Mouse (Mus musculus) limb, embryonic 15.5 days (tissue): Measurements from ENCODE around the gene Vwa5b1. TPM values are rescaled to one million over a fixed set of nuclear protein-coding genes. Genes with fewer than 3 reads are reported as not detected.

Source experiments
- ATAC-seq: fragments of 200-750 bp; cut with Nextera tagmentation; 2 replicates; pipeline ENCODE4 v1.8.0; 2017; ENCODE audit warnings: low read depth, moderate TSS enrichment; ENCODE audit not compliant: insufficient number of reproducible peaks, low FRiP score, low TSS enrichment
- H3K27ac ChIP-seq: fragments of 300-500 bp; sonication (generic); 2 replicates; pipeline ENCODE4 v1.5.1; 2015; ENCODE audit warnings: moderate library complexity, mild to moderate bottlenecking, inconsistent platforms
- H3K27me3 ChIP-seq: fragments of 300-500 bp; sonication (generic); 2 replicates; pipeline ENCODE4 v1.6.1; 2015; ENCODE audit warnings: inconsistent platforms
- H3K36me3 ChIP-seq: fragments of 300-500 bp; sonication (generic); 2 replicates; pipeline ENCODE4 v1.6.1; 2015; ENCODE audit warnings: inconsistent platforms
- H3K4me1 ChIP-seq: fragments of 300-500 bp; sonication (generic); 2 replicates; pipeline ENCODE4 v1.6.1; 2015; ENCODE audit warnings: inconsistent platforms
- H3K4me2 ChIP-seq: fragments of 300-500 bp; sonication (generic); 2 replicates; pipeline ENCODE4 v1.6.1; 2015; ENCODE audit warnings: mild to moderate bottlenecking, inconsistent platforms
- H3K4me3 ChIP-seq: fragments of 300-500 bp; sonication (generic); 2 replicates; pipeline ENCODE4 v1.5.1; 2015; ENCODE audit warnings: mild to moderate bottlenecking, inconsistent platforms
- H3K9ac ChIP-seq: fragments of 300-500 bp; sonication (generic); 2 replicates; pipeline ENCODE4 v1.6.1; 2015; ENCODE audit warnings: inconsistent platforms
- H3K9me3 ChIP-seq: fragments of 300-500 bp; sonication (generic); 2 replicates; pipeline ENCODE4 v1.6.1; 2016; ENCODE audit warnings: inconsistent platforms
- WGBS: fragments of 180-500 bp; shearing (Covaris S2); methylation state at CpG from one replicate; pipeline ENCODE4 v1.1.7; 2015; 5-methylcytosine and 5-hydroxymethylcytosine counted together
- polyA plus RNA-seq: library from polyadenylated mRNA; unstranded; fragments of >200 nt; fragmentation: Nextera tagmentation; extraction: Ambion mirVana; gene quantifications from 2 replicates; pipeline ENCODE4 v1.2.1, GENCODE M21; 2015

Gene Vwa5b1
- polyA plus RNA-seq, 1 experiment from 2014 or later: 0.08 TPM

DNA sequence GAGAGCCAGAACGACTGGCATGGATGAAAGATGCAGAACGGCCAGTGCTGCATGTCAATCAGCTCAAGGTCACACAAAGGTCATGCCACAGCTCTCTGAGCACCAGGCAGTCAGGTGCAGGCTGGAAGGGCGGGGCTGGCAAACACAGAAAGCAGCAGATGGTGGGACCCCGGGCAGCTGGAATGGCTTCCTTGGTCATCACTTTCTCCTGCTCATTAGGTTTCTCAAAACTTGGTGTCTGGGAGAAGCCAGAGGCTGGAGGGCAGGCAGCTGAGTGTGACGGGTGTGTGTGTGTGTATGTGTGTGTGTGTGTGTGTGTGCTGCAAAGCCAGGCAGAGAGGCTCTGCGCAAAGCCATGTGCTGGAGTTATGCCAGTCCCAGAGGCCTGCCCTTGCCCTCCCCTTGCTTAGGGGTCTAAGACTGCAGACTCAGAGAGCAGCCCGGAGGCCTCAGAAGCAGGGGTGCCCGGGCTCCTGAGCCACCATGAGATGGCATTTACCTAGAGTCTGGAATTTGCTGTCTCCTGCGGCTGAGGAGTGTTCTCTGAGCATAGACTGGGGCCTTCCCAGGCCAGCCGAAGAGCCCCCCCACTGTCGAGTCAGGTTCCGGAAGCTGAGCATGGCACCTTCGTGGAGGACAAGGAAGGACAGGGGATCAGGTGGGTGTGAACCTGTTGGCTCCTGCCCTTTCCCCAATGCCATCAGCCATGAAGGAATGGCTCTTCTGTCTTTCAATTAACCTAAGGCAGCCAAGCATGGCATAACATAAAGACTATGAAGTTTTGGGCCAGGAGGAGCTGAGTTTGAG is 60.7 kb downstream of the Vwa5b1 start:
- Histone ChIP-seq H3K4me1 (no peaks in the 10 kb centered on the region), H3K4me3 (no peak overlapping the region), H3K36me3 (no peaks in the 10 kb centered on the region), H3K27ac (no peak overlapping the region), H3K27me3 (no peaks in the 10 kb centered on the region), H3K4me2 (no peak overlapping the region), H3K9ac (no peak overlapping the region), H3K9me3 (no peaks in the 10 kb centered on the region)
- 69% methylated on average over 13 of the region's 13 CpGs for WGBS
- ATAC-seq: no peak

DNA sequence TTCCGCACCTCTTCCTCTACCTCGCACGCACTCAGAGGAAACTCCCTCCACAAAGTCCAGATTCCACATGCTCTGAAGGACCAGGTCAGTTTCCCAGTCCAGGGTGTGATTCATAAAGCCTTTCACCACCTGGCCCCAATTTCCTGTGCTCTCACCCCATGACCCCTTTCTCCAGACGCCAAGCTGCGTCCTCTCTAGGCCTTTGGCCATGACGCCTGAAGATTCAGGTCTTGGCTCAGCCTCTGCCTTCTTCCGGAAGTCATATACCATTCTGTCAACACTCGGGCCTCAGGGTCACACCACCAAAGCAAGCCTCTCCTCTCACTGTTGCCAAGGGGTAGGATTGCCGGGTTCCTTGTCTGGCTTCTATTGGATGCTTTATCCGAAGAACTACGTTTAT is 65.8 kb downstream of the Vwa5b1 start:
- ATAC-seq: no peak
- Histone ChIP-seq H3K27ac (no peak overlapping the region), H3K4me1 (no peaks in the 10 kb centered on the region), H3K9me3 (no peaks in the 10 kb centered on the region), H3K4me2 (no peak overlapping the region), H3K36me3 (no peaks in the 10 kb centered on the region), H3K4me3 (no peak overlapping the region), H3K27me3 (no peaks in the 10 kb centered on the region), H3K9ac (no peak overlapping the region)
- 20% methylated on average over 11 of the region's 11 CpGs for WGBS

DNA sequence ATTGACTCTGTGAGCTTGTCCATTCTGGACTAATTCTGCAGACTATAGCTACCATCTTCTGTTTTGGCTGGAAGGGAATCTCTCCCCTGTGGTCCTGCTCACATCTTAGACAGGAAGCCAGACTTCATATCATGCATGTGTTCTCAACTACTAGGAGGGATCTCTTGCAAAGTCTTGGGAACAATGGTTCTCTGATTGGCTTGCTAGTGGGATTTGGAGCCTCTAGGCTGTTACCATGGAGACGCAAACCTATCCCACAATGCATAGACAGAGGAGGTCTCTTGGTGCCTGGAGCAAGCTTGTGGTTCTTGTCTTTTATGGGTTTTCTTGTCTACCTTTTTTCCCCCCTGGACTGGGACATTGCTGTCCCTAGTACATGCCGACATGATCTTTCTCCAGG is 67.4 kb downstream of the Vwa5b1 start:
- 78% methylated on average over 2 of the region's 2 CpGs for WGBS
- no peak overlapping the region for H3K27ac ChIP-seq

DNA sequence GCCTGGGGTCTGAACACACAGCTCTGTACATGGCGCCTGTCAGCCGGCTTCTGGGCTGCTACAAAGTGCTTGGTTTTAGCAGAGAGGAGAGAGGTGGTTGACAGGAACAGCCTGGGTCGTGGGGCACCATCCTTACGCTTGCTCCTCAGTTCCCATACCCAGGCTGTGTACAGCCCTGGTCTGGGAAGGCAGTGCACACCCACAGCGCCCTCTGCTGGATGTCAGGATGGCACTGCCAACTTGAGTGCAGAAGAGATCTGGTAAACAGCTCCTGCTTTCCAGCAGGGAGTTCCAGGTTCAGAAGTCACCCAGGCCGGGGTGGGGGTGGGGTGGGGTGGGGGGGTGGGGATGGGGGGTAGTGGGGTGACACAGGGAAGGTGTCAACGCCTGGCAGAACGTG is 73.7 kb downstream of the Vwa5b1 start:
- no peak for ATAC-seq
- Histone ChIP-seq H3K4me3 (no peak overlapping the region), H3K9ac (no peak overlapping the region), H3K36me3 (no peaks in the 10 kb centered on the region), H3K4me1 (no peaks in the 10 kb centered on the region), H3K27me3 (peaks cover 7% of the 10 kb centered on the region), H3K4me2 (no peak overlapping the region), H3K27ac (no peak overlapping the region), H3K9me3 (no peaks in the 10 kb centered on the region)
- whole genome bisulfite sequencing: 6% methylated on average over 8 of the region's 8 CpGs

More for the DNA sequence above, 67.4 kb downstream of the Vwa5b1 start:
- Histone ChIP-seq H3K4me1 (no peaks in the 10 kb centered on the region), H3K9me3 (no peaks in the 10 kb centered on the region), H3K27me3 (no peaks in the 10 kb centered on the region), H3K4me2 (no peak overlapping the region), H3K9ac (no peak overlapping the region), H3K4me3 (no peak overlapping the region), H3K36me3 (no peaks in the 10 kb centered on the region)
- no peak for ATAC-seq

DNA sequence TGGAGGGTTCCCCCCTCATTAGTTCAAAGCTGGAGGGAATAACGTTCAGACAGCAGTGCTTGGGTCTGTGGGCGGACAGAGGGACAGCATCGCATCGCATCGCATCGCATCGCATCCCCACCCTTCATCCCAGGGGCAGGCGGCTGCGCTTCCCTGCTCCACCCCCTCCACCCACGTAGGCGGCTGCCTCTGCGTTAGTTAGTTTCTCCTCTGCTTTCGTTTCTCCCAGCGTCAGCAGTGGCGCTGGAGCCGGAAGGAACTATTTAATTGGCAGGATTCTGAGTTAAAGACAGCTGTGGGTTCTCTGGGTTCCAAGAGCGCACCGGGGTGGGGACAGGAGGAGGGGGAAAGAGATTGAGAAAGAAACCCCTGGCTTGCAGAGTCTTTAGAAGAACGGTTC is 80.2 kb downstream of the Vwa5b1 start:
- no peak for ATAC-seq
- Histone ChIP-seq H3K4me1 (peaks cover 7% of the 10 kb centered on the region), H3K9me3 (no peaks in the 10 kb centered on the region), H3K4me3 (peak overlapping the region; percentile 22), H3K27me3 (peaks cover 44% of the 10 kb centered on the region), H3K27ac (no peak overlapping the region), H3K9ac (no peak overlapping the region), H3K4me2 (peak overlapping the region; percentile 38), H3K36me3 (no peaks in the 10 kb centered on the region)
- under 1% methylated on average over 19 of the region's 19 CpGs for WGBS

DNA sequence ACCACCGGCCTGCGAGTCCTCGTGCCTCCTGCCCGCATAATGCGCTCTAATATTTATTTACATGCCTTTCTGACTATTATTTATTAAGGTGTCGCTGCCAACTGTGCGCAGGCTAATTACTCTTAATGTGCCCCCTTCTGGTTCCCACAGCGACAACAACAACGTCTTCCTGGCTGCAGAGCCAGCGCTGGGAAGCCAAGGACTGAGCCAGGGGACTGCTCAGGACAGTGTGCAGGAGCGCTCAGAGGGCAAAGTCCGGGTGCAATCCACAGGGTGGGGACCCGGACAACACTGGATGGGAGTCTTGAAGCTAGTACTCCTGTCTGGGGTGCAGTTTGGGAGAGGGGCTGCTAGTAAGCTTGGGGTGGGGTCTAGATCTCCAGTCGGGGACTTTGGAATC is 80.8 kb downstream of the Vwa5b1 start:
- H3K9ac ChIP-seq: no peak overlapping the region
- no peak overlapping the region for H3K27ac ChIP-seq
- H3K27me3 ChIP-seq: peaks cover 44% of the 10 kb centered on the region
- H3K9me3 ChIP-seq: no peaks in the 10 kb centered on the region
- ATAC-seq: no peak
- no peak overlapping the region for H3K4me2 ChIP-seq
- peaks cover 7% of the 10 kb centered on the region for H3K4me1 ChIP-seq
- 2% methylated on average over 14 of the region's 14 CpGs for whole genome bisulfite sequencing
- H3K36me3 ChIP-seq: no peaks in the 10 kb centered on the region
- no peak overlapping the region for H3K4me3 ChIP-seq

DNA sequence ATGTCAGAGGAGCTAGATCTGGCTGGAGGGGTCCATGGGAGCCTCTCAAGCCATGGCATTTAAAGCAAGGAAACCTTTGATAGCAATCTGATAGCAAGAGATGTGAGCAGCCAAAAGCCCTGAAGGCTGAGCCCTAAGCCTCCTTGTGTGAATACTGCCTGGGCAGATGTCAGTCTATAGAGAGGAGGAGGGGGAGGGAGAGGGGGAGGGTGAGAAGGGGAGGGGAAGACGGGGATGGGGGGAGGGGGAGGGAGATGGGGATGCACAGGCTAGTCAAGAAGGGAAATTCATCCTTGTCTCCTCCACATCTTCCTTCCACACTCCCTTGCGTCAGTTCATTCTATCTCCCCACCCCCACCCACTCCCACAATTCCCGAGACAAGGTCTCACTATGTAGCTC is 81.4 kb downstream of the Vwa5b1 start:
- H3K4me3 ChIP-seq: no peak overlapping the region
- no peaks in the 10 kb centered on the region for H3K9me3 ChIP-seq
- no peaks in the 10 kb centered on the region for H3K36me3 ChIP-seq
- no peak overlapping the region for H3K4me2 ChIP-seq
- peaks cover 7% of the 10 kb centered on the region for H3K4me1 ChIP-seq
- ATAC-seq: no peak
- 5% methylated on average over 3 of the region's 3 CpGs for WGBS
- no peak overlapping the region for H3K27ac ChIP-seq
- peaks cover 44% of the 10 kb centered on the region for H3K27me3 ChIP-seq
- no peak overlapping the region for H3K9ac ChIP-seq

DNA sequence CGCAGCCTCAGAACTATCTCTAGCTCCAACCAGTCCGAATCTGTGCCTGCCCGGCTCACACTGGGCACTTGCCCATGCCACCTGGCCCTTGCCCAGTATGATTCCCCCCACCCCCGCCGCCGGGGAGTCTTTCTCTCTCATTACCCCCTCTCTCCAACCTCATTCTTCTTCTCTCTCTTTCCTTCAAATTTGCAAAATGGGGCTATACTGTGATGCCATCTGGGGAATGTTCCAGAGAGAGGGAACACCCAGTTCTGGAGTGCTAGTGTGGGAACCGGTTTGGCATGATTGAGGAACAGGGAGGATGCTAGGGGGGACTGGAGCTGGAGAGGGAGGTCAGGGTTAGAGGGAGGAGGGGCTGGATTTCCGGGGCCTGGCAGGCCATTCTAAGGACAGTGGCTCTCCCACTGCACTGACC is 82.2 kb downstream of the Vwa5b1 start:
- H3K9ac ChIP-seq: no peak overlapping the region
- H3K27ac ChIP-seq: no peak overlapping the region
- H3K9me3 ChIP-seq: no peaks in the 10 kb centered on the region
- peaks cover 51% of the 10 kb centered on the region for H3K27me3 ChIP-seq
- H3K36me3 ChIP-seq: no peaks in the 10 kb centered on the region
- no peak overlapping the region for H3K4me3 ChIP-seq
- no peak for ATAC-seq
- peaks cover 7% of the 10 kb centered on the region for H3K4me1 ChIP-seq
- 63% methylated on average over 8 of the region's 8 CpGs for WGBS
- no peak overlapping the region for H3K4me2 ChIP-seq

DNA sequence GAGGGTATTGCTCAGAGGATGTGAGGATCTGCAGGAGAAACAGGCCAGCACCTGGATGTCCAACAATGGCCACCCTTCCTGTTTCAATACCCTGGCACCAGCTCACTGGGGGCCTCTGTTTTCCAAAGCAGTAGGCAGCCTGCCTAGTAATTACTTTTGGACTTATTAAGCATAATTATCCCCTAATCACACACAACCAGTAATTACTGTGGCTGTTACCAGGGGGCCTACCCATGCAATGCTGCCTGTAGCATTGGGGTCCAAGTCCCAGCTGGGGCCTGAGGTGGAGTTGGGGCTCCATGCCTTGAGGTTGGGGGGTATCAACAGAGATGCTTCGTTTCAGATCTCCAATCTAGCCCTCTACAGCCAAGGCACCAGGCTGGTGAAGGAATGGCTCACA is 82.6 kb downstream of the Vwa5b1 start:
- Histone ChIP-seq H3K27ac (no peak overlapping the region), H3K9ac (no peak overlapping the region), H3K4me2 (no peak overlapping the region), H3K4me1 (peaks cover 7% of the 10 kb centered on the region), H3K27me3 (peaks cover 52% of the 10 kb centered on the region), H3K36me3 (no peaks in the 10 kb centered on the region), H3K9me3 (no peaks in the 10 kb centered on the region), H3K4me3 (no peak overlapping the region)
- 42% methylated on average over 1 of the region's 1 CpGs for WGBS
- ATAC-seq: no peak

DNA sequence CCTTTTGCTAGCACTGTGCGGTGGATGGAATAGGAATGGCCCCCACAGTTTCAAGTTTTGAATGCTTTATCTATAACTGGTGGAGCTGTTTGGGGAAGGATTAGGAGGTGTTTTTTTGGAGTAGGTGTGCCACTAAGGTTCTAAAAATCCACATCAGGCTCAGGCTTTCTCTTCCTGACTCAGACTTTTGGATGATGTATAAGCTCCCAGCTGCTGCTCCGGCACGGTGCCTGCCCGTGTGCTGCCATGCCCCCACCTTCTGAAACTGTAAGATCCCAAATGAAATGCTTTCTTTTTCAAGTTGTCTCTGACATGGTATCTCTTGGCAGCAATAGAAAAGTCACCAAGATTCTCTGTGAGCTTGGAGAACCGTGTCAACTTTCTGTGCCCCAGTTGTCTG is 84.1 kb downstream of the Vwa5b1 start:
- no peak for ATAC-seq
- H3K27me3 ChIP-seq: peaks cover 50% of the 10 kb centered on the region
- H3K4me2 ChIP-seq: no peak overlapping the region
- H3K27ac ChIP-seq: no peak overlapping the region
- WGBS: 82% methylated on average over 5 of the region's 5 CpGs
- H3K4me3 ChIP-seq: no peak overlapping the region
- no peaks in the 10 kb centered on the region for H3K36me3 ChIP-seq
- no peaks in the 10 kb centered on the region for H3K9me3 ChIP-seq
- H3K4me1 ChIP-seq: peaks cover 7% of the 10 kb centered on the region
- no peak overlapping the region for H3K9ac ChIP-seq

DNA sequence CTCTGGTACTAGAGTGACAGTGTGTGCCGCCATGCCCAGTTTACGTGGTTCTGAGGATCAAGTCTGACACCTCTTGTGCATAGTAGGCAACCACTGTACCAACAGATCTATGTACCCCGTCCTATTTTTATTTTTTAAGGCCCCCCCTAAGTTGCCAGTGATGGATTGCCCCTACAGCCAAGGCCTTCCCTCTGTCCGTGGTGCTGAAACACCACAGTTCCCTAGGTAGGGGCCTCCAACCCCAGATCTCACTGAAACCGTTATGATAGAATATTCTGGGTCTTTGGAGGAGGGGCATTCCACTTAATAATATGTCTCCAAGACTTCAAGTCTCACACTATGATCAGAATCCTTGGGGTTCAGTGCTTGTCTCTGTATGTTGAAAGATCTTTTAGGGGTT is 85.1 kb downstream of the Vwa5b1 start:
- H3K9me3 ChIP-seq: no peaks in the 10 kb centered on the region
- H3K27me3 ChIP-seq: peaks cover 42% of the 10 kb centered on the region
- no peak for ATAC-seq
- H3K4me1 ChIP-seq: peaks cover 5% of the 10 kb centered on the region
- no peak overlapping the region for H3K27ac ChIP-seq
- H3K36me3 ChIP-seq: no peaks in the 10 kb centered on the region
- H3K4me3 ChIP-seq: no peak overlapping the region
- H3K4me2 ChIP-seq: no peak overlapping the region
- WGBS: 53% methylated on average over 5 of the region's 5 CpGs
- no peak overlapping the region for H3K9ac ChIP-seq

DNA sequence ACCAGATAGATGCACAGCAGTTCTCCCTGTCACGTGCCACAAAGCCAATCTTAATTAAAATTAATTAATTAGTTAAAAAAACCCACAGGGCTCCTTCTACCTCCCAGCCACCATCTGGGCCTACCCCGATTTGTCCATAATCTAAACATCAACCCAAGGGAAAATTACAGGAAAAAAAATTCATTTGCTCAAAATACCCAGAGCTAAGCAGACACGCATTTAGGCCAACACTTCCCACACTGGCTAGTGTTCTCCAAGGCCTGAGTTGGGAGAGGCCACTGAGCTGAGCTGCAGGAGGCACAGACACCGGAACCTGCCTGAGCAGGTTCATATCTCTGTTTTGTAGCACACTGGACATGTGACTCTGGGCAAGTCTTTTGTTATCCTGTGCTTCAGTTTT is 86.7 kb downstream of the Vwa5b1 start:
- no peak overlapping the region for H3K9ac ChIP-seq
- no peak overlapping the region for H3K4me3 ChIP-seq
- 77% methylated on average over 4 of the region's 4 CpGs for WGBS
- no peak for ATAC-seq
- H3K36me3 ChIP-seq: no peaks in the 10 kb centered on the region
- peaks cover 28% of the 10 kb centered on the region for H3K27me3 ChIP-seq
- H3K4me1 ChIP-seq: no peaks in the 10 kb centered on the region
- H3K27ac ChIP-seq: no peak overlapping the region
- H3K4me2 ChIP-seq: no peak overlapping the region
- no peaks in the 10 kb centered on the region for H3K9me3 ChIP-seq

DNA sequence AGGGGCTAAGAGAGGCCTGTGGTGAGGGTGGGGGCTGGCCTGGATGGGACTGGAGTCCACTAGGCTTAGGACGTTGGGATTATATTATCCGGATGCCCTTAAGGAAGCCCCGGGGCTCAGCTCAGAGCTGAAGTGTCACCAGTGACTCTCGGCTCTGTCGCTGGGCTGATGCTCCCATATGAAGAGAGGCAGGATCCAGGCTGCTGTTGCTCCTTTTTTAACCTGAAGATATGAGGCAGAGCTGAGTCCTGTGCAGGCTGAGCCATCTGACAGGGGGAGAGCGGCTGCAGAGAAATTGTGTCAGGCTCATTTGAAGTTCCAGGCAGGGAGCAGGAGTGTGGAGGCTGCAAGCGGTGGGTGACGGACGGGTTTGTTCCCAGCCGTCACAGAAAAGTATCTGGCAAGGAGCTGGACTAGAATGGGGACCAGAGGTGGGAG is 87.5 kb downstream of the Vwa5b1 start:
- ATAC-seq: no peak
- H3K4me2 ChIP-seq: no peak overlapping the region
- WGBS: 10% methylated on average over 10 of the region's 10 CpGs
- H3K9me3 ChIP-seq: no peaks in the 10 kb centered on the region
- H3K9ac ChIP-seq: no peak overlapping the region
- no peaks in the 10 kb centered on the region for H3K36me3 ChIP-seq
- no peak overlapping the region for H3K4me3 ChIP-seq
- peaks cover 6% of the 10 kb centered on the region for H3K4me1 ChIP-seq
- H3K27me3 ChIP-seq: peaks cover 20% of the 10 kb centered on the region
- H3K27ac ChIP-seq: no peak overlapping the region
